Mouse (Mus musculus) cerebellum, adult 11-12 months (tissue): ENCODE results near the gene Ccdc137.

Source experiments
- DNase-seq: peaks from one replicate; pipeline ENCODE4 v3.0.0; 2022

Ccdc137 gene

DNA sequence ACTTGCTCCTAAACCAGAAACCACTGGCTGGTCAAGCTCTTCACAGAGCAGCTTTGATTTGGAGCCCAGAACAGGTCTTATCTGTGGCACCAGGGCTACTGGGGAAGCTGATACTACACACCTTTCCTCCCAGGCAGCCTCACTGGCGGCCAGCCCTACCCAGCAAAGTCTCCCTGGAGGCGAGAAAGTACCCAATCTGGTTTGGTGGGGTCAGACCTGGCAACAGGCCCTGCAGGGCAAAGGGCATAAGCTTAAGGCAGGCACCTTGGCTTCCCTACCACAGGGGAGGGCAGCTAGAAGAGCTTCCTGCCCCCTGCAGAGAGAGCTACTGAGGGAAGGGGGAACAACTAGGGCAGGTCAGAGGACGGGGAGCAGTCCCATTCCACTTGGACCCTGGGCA, 42.4 kb downstream of the Ccdc137 start:
- DNase-seq, result no peak

DNA sequence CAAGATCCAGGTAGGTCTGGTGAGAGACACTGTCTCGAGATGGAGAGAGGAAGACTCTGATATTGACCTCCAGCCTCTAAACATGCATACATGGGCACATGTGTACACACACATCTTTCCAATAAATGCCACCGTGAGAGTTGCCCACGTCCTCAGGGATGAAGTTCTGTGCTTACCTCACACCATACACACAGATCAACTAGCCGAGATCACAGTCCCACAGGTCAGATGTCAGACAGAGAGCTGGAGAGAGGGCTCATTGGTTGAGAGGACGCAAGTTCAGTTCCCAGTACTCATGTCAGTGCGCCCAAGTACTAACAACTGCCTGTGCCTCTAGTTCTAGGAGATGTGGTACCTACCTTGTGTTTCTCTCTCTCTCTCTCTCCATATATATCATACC, 43.1 kb downstream of the Ccdc137 start:
- DNase-seq, result no peak

DNA sequence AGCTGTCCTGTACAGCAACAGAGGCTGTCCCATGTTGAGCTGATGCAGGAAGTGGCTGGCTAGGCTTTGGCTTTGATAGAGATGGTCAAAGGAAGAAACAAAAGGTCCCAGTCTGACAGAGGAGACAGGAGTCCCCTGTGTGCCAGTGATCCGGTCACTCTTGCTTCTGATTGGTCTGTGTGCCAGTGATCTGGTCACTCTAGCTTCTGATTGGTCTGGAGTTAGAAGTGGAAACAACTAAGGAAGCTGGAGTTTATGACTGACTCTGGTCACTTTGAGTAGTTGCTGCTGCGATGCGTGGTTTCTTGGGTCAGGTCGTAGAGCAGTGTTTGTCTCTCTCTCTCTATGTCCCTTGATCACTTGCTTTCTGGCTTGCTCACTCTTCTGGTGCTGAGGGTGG, 43.8 kb downstream of the Ccdc137 start:
- DNase-seq, result no peak

DNA sequence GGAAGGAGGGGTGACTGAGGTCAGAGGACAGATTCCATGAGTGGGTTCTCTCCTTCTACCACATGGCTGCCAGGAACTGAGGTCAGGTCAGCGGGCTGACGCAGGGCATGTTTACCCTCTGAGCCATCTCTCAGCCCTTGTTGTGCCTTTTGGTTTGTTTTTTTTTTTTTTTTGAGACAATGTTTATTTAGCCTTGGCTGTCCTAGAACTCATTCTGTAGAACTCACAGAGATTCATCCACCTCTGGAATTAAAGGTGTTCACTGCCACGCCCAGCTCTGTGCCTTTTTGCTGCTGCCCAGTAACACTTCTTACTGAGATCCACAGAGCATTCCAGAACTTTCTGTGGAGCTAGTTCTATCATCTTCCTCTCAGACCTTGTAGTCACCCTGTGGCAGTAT, 47.7 kb downstream of the Ccdc137 start:
- no peak for DNase-seq

DNA sequence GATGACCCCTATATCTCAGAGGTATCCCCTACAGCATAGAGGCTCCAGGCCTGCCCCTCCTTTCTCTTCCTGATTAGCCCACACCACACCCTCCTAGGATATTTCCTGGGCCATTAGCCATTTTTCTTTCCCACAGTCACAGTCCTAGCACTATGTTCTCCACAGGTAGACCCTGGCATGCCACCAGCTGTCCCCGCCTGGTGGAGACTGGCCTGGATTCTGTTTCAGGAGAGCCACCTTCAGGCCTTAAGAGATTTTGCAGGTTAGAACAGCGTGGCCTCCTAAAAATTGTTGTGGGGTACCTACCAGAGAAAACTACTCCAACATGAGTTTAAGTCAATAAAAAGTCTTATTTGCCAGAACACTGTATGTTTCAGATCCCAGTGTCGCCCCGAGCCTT, 49.0 kb downstream of the Ccdc137 start:
- DNase-seq, result no peak

DNA sequence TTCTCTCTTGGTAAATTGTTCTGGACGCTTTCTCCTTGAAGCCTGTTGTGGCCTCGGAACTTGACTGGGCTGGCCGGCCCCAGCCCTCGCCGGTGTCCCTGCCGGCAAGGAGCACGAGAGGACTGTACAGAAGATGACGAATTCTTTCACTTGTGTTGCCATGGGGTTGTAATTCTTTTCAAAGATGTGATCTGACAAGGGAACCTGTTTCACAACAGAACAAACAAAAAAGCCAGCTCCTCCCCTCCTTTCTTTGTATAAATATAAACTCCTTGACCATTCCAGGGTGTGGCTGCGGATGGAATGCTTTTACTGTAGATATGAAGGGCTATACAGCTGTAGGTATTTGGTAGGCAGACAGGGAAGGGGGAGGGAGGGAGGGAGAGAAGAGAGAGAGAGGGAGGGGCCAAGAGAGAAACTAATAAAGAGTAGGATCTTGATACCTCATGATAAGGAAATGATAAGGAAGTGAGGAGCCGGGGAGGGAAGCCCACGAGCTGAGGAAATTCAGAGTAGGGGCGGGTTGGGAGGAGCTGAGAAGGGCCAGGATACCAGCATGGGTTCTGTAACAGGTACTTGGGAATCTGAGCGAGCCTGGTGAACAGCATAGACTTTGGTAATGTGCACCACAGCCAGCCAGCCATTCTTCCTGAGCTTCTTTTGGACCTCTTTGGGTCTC, 49.8 kb downstream of the Ccdc137 start:
- no peak for DNase-seq

DNA sequence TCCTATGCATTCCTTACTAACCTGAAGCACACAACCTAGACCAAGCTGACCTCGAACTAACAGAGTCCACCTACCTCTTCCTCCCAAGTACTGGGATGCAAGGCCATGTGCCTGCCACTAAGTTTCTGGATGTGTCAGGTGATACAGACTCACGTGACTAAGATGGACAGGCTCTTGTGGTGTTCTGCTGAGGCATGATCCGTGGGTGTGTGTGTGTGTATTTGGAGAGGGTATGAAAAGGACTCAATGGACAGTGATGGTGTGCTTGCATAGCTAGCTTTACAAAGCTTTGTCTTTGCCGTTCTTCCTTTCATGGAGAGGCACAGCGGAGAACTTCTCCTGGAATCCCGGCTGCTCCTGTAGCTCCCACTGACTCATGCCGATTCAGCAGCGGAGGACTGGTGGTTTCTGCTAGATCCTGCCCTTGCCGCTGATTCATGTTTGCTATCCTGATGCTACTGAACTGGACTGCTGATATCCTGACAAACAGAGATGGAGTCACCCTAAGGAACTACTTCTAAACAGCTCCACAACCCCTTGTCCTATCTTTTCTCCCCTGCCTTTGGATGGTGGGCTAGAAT, 50.5 kb downstream of the Ccdc137 start:
- DNase-seq, result no peak

DNA sequence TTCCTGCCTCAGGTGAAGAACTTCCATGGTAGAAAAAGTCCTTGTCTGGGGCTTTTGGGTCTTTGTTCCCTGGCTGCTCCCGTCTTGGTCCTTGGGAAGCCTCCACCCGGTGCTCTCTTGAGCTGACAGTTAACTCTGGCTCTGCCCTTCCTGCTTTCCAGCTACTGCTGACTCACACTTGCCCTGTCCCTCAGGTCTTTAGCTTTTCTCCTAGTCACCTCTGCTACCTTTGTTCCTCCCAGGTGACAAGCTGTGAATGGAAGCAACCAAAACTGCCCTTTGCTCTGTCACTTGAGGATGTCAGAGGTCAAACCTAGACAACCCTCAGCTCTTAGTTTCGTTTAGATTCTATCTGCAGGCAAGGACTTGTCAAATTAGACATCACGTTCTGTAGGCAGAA, 52.0 kb downstream of the Ccdc137 start:
- DNase-seq, result no peak

DNA sequence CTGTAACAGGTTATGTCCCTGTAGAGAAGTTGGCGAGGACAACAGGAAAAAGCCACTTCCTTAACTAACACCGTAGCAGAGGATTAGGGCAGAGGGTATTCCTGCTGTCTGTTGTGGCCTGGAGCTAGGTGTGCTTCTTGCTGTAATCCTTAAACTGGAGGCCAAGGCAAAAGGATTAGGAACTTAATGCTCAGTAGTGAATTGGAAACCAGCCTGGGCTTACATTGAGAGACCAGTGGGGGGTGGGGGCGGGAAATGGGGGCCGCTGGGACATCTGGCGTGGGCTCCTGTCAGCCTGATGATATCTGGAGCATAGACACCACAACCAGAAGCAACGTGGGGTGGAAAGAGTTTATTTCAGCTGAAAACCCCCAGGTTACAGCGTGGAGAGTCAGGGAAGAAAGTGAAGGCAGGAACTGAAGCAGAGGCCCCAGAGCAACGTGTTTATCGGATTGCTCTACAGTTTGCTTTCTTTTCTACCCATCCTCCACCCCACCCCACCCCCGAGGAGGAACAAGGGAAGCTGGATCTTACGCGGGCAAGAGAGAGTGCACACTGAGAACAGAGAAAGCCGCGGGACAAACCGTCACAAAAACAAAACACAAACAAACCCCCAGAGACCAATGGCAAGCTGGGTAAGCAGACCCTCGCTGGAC, 52.6 kb downstream of the Ccdc137 start:
- DNase-seq, result no peak

DNA sequence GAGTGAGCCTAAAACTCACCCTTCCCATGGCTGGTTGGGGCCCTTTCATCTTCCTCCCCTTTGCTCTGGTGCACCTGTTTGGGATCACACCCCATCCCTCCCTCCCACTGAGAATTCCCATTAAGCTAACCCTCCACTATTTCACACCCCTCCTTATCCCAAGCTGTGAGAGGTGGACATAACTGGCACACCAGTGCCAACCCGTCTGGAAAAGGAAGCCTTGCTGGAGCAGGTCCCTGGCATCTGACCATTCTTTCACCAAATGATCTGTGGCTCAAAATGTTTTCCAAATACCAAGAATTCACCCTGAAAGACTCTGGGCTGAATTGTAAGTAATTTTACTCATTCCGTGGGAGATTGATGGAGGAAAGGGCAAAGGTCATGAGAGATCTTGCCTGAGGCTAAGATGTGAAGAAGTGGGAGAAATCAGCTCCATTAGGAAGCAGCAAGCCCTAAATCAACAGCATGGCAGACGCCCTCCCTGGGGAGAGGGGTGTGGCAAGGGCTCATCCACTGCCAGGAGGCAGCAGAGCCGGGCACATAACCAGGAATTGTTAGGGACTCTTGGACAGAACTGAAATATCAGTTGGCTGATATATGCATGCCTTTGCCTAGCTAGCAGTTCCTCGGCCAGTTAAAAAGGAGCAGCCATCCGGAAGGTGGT, 55.0 kb downstream of the Ccdc137 start:
- DNase-seq, result peak; percentile 73
